Mouse (Mus musculus) adrenal gland, postnatal 4 days (tissue): ENCODE measurements around the gene Mitf. TPM values are rescaled to one million over a fixed set of nuclear protein-coding genes. Genes with fewer than 3 reads are reported as not detected.

Source experiments
- DNase-seq, 2 experiments: peaks; one replicate each; pipeline ENCODE4 v3.0.0; 2021 to 2022; ENCODE audit warnings: low spot score in 2 of 2, mixed read lengths in 2 of 2
- total RNA-seq, 2 experiments: library from RNA; stranded (reverse); gene quantifications; 2 replicates each; pipeline ENCODE4 v1.2.3; 2021

The Mitf gene
- total RNA-seq, 2 experiments from 2014 or later, result 5.9 to 6.9 TPM

GRCm38 (mm10) chr6:97820505-97820904 is 13.7 kb downstream of the Mitf start:
- DNase-seq, result no peak

GRCm38 (mm10) chr6:97821811-97822210 is 15.0 kb downstream of the Mitf start:
- DNase-seq, result no peak

- DNase-seq, result no peak
Measured at GRCm38 (mm10) chr6:97826642-97827275, 19.9 kb downstream of the Mitf start.

GRCm38 (mm10) chr6:97828021-97828420 is 21.2 kb downstream of the Mitf start:
- no peak for DNase-seq

GRCm38 (mm10) chr6:97828822-97829719 is 22.2 kb downstream of the Mitf start:
- DNase-seq, result no peak

GRCm38 (mm10) chr6:97832501-97832900 is 25.6 kb downstream of the Mitf start:
- no peak for DNase-seq

- DNase-seq, result no peak
Measured at GRCm38 (mm10) chr6:97836176-97836575, 29.3 kb downstream of the Mitf start.

- no peak for DNase-seq
Measured at GRCm38 (mm10) chr6:97837711-97838110, 30.9 kb downstream of the Mitf start.

GRCm38 (mm10) chr6:97839568-97839967 is 32.7 kb downstream of the Mitf start:
- DNase-seq, result no peak

- DNase-seq, result no peak
Measured at GRCm38 (mm10) chr6:97844112-97844511, 37.3 kb downstream of the Mitf start.

GRCm38 (mm10) chr6:97848191-97848857 is 41.5 kb downstream of the Mitf start:
- no peak for DNase-seq

GRCm38 (mm10) chr6:97854236-97854635 is 47.4 kb downstream of the Mitf start:
- DNase-seq, result no peak

GRCm38 (mm10) chr6:97855420-97856170 is 48.7 kb downstream of the Mitf start:
- DNase-seq, result no peak

- DNase-seq, result no peak
Measured at GRCm38 (mm10) chr6:97856502-97856901, 49.6 kb downstream of the Mitf start.

- no peak for DNase-seq
Measured at GRCm38 (mm10) chr6:97857690-97858089, 50.8 kb downstream of the Mitf start.

- no peak for DNase-seq
Measured at GRCm38 (mm10) chr6:97866575-97866974, 59.7 kb downstream of the Mitf start.

- no peak for DNase-seq
Measured at GRCm38 (mm10) chr6:97868005-97868404, 61.2 kb downstream of the Mitf start.

- no peak for DNase-seq
Measured at GRCm38 (mm10) chr6:97869953-97870352, 63.1 kb downstream of the Mitf start.

- no peak for DNase-seq
Measured at GRCm38 (mm10) chr6:97871296-97872030, 64.6 kb downstream of the Mitf start.

- DNase-seq, result no peak
Measured at GRCm38 (mm10) chr6:97873102-97873501, 66.2 kb downstream of the Mitf start.

GRCm38 (mm10) chr6:97876990-97877389 is 70.1 kb downstream of the Mitf start:
- no peak for DNase-seq
